Mouse (Mus musculus): ENCODE data around the gene Grem1. TPM values are rescaled to one million over a fixed set of nuclear protein-coding genes. Genes with fewer than 3 reads are reported as not detected.

Grem1 gene
- polyA plus RNA-seq, 1 experiment from 2014 or later: 1.8 TPM

GRCm38 (mm10) chr2:113781521-113781920 lies 23.1 kb upstream of the Grem1 start:
- Histone ChIP-seq H3K27ac (no peak overlapping the region), H3K4me1 (replicated peaks) (no peaks in the 10 kb centered on the region), H3K27me3 (no peaks in the 10 kb centered on the region), H3K9ac (no peak overlapping the region), H3K4me2 (no peak overlapping the region), H3K36me3 (peaks cover 29% of the 10 kb centered on the region), H3K4me3 (no peak overlapping the region), H3K9me3 (no peaks in the 10 kb centered on the region)
- no peak for ATAC-seq (ENCODE audit: low FRiP score)
- 88% methylated on average over 4 of the region's 4 CpGs for WGBS

- Histone ChIP-seq H3K4me3 (no peak overlapping the region), H3K36me3 (peaks cover 33% of the 10 kb centered on the region), H3K4me1 (replicated peaks) (no peaks in the 10 kb centered on the region), H3K9ac (no peak overlapping the region), H3K4me2 (no peak overlapping the region), H3K27me3 (no peaks in the 10 kb centered on the region), H3K9me3 (no peaks in the 10 kb centered on the region), H3K27ac (no peak overlapping the region)
- ATAC-seq (ENCODE audit: low FRiP score): no peak
- WGBS: 96% methylated on average over 5 of the region's 5 CpGs
Observed at GRCm38 (mm10) chr2:113781107-113781506, 22.7 kb upstream of the Grem1 start.

GRCm38 (mm10) chr2:113779336-113779735 lies 20.9 kb upstream of the Grem1 start:
- Histone ChIP-seq H3K27me3 (no peaks in the 10 kb centered on the region), H3K4me1 (replicated peaks) (no peaks in the 10 kb centered on the region), H3K36me3 (peaks cover 34% of the 10 kb centered on the region), H3K27ac (no peak overlapping the region), H3K4me2 (no peak overlapping the region), H3K4me3 (no peak overlapping the region), H3K9me3 (no peaks in the 10 kb centered on the region), H3K9ac (no peak overlapping the region)
- WGBS: 88% methylated on average over 3 of the region's 3 CpGs
- ATAC-seq (ENCODE audit: low FRiP score): no peak

DNA sequence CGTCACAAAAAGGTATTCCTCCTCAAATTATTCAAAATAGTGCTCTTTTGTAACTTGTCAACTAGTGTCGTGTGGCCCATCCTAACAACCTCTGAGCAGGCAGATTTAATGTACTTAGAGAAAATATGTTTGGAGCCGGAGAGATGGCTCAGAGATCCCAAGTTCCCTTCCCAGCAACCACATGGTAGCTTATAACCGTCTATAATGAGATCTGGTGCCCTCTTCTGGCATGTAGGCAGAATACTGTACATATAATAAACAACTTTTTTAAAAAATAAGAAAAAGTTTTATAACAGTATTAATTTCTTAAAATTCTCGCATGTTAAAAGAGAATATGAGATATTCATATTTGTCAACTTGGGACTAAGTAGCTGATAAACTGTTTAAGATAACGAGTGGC lies 19.6 kb upstream of the Grem1 start:
- Histone ChIP-seq H3K36me3 (peaks cover 35% of the 10 kb centered on the region), H3K4me2 (no peak overlapping the region), H3K4me1 (replicated peaks) (no peaks in the 10 kb centered on the region), H3K9me3 (no peaks in the 10 kb centered on the region), H3K4me3 (no peak overlapping the region), H3K27me3 (no peaks in the 10 kb centered on the region), H3K9ac (no peak overlapping the region), H3K27ac (no peak overlapping the region)
- no peak for ATAC-seq (ENCODE audit: low FRiP score)
- 78% methylated on average over 6 of the region's 6 CpGs for WGBS

- no peak for ATAC-seq (ENCODE audit: low FRiP score)
- Histone ChIP-seq H3K27me3 (no peaks in the 10 kb centered on the region), H3K4me2 (no peak overlapping the region), H3K9me3 (no peaks in the 10 kb centered on the region), H3K36me3 (peaks cover 36% of the 10 kb centered on the region), H3K4me1 (replicated peaks) (no peaks in the 10 kb centered on the region), H3K27ac (no peak overlapping the region), H3K4me3 (no peak overlapping the region), H3K9ac (no peak overlapping the region)
- WGBS: 89% methylated on average over 3 of the region's 3 CpGs
Observed at GRCm38 (mm10) chr2:113776297-113776696, 17.9 kb upstream of the Grem1 start.

DNA sequence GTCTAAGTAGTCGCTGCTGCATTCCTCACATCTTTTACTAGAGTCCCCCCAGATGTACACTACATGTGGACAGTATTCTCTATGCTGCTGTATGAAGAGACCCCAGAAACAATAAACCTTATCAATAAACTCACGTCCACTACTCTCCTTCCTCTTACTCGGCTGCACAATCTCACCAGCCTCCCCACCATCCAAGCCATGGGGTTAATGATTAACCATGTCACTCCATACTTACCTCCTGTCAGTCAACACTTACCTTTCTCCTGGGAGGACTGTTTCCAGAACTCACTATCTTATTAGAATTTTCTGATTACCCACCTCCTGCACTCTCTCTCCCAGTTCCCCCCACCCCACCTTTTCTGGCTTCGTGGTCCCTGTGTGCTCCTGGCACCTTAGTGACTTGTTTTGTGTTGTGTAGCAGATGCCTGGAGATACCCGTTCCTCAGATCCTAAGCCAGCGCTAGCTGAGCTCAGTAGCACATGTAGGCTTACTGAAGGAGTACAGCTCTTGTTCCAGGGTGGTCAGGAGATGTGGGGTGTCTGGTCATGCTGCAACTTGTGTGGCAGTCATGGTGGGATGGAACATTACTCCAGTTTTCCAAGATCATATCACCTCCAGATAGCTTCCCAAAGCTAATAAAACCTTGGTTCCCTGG lies 15.8 kb upstream of the Grem1 start:
- H3K9me3 ChIP-seq: no peaks in the 10 kb centered on the region
- H3K4me3 ChIP-seq: no peak overlapping the region
- H3K36me3 ChIP-seq: peaks cover 32% of the 10 kb centered on the region
- no peak overlapping the region for H3K27ac ChIP-seq
- H3K4me1 ChIP-seq (replicated peaks): no peaks in the 10 kb centered on the region
- H3K4me2 ChIP-seq: no peak overlapping the region
- WGBS: 81% methylated on average over 6 of the region's 6 CpGs
- ATAC-seq (ENCODE audit: low FRiP score): no peak
- no peak overlapping the region for H3K9ac ChIP-seq
- no peaks in the 10 kb centered on the region for H3K27me3 ChIP-seq

DNA sequence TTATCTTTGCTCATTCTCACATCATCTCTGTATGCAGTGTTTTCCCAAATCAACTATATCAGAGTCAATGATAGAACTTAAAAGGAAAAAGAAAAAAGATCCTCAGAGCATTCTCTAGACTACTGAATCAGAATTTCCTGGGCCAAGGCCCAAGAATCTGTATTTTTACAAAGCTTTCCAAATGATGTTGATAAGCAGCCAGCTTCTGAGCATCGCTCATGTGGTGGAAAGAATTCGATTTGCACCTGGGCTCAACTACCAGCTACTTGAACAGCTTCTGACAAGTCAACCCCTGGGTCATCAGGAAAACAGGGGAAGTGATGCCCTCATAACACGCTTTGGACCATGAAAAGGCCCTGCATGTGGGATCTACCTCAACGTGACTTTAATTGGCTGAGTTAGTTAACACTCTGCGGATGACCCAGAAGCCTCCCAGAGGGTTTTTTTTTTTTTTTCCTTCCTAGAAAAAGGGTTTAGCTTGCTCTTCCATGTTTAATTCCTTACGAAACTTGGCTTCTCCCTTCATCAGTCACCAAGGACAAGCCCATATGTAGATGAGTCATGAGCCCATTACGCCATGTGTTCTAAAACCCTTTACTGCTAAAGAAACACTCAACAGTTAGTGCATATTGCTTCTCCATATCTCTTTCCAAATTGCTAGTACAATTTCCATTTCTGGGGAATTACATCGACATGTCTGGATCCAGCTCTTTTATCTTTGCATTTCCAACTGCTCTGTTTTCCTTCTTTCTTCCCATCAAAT lies 10.3 kb upstream of the Grem1 start:
- WGBS: 93% methylated on average over 8 of the region's 8 CpGs
- H3K4me3 ChIP-seq: no peak overlapping the region

DNA sequence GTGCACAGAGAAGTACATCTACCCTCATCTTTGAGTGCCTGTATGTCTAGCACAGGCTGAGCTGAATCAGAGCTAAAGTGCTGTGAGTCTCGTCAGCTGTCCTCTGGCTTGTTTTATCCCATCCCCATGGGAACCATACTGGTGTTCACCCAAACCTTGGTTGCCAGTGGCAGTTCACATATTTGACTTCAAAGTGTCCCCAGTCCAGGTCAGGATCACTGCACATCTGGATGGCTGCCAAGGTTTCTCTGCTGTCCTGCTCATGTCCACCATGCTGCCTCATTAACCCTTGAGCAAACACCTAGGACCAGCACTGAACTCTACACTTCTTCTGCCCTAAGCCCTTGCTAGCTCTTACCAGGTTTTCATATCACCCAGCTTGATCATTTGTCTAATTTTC lies 7.4 kb upstream of the Grem1 start:
- no peaks in the 10 kb centered on the region for H3K4me1 ChIP-seq (replicated peaks)
- H3K9ac ChIP-seq: no peak overlapping the region
- no peak for ATAC-seq (ENCODE audit: low FRiP score)
- no peak overlapping the region for H3K4me3 ChIP-seq
- H3K27me3 ChIP-seq: 0 out of 2 replicates have a peak, but pooled peaks cover 3% of the 10 kb centered on the region
- H3K4me2 ChIP-seq: no peak overlapping the region
- peaks cover 3% of the 10 kb centered on the region; the same call in 1 of the 2 replicates for H3K36me3 ChIP-seq
- no peak overlapping the region for H3K27ac ChIP-seq
- 65% methylated on average over 1 of the region's 1 CpGs for WGBS
- H3K9me3 ChIP-seq: no peaks in the 10 kb centered on the region

More for the DNA sequence above, 10.3 kb upstream of the Grem1 start:
- peaks cover 8% of the 10 kb centered on the region for H3K36me3 ChIP-seq
- H3K9me3 ChIP-seq: no peaks in the 10 kb centered on the region
- no peak overlapping the region for H3K27ac ChIP-seq
- H3K27me3 ChIP-seq: no peaks in the 10 kb centered on the region
- no peaks in the 10 kb centered on the region for H3K4me1 ChIP-seq (replicated peaks)
- H3K9ac ChIP-seq: no peak overlapping the region
- ATAC-seq (ENCODE audit: low FRiP score): no peak
- H3K4me2 ChIP-seq: no peak overlapping the region

DNA sequence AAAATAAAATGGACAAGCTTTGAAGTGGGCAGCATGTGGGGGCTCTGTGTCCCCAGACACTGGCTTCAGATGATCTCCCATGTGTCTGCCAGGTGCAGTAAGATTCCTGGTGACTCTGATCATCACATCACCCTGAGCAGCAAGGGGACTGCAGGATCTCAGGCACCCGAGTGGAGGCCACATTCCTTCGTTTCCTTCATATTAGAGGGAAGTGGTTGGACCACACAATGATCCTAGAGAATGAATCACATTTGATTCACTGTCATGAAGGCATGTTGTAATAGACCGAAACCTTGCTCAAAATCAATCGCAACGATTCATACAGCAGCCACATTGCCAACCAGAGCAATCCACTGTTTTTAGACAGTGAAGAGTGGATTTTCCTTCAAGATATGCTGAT lies 6.5 kb upstream of the Grem1 start:
- ATAC-seq (ENCODE audit: low FRiP score): no peak
- 0 out of 2 replicates have a peak, but pooled peaks cover 7% of the 10 kb centered on the region for H3K27me3 ChIP-seq
- WGBS: 76% methylated on average over 5 of the region's 5 CpGs
- H3K4me1 ChIP-seq (replicated peaks): no peaks in the 10 kb centered on the region
- peaks cover 3% of the 10 kb centered on the region; the same call in 1 of the 2 replicates for H3K36me3 ChIP-seq
- no peaks in the 10 kb centered on the region for H3K9me3 ChIP-seq
- no peak overlapping the region for H3K27ac ChIP-seq
- H3K9ac ChIP-seq: no peak overlapping the region
- H3K4me2 ChIP-seq: no peak overlapping the region
- no peak overlapping the region for H3K4me3 ChIP-seq

- peaks cover 24% of the 10 kb centered on the region for H3K4me1 ChIP-seq (replicated peaks)
- H3K9ac ChIP-seq: peak overlapping the region; percentile 79
- H3K36me3 ChIP-seq: no peaks in the 10 kb centered on the region
- peak overlapping the region; percentile 62 for H3K4me3 ChIP-seq
- ATAC-seq (ENCODE audit: low FRiP score): peak; percentile 59
- no peaks in the 10 kb centered on the region for H3K9me3 ChIP-seq
- H3K4me2 ChIP-seq: peak overlapping the region; percentile 82
- WGBS: under 1% methylated on average over 47 of the region's 47 CpGs
- peaks cover 61% of the 10 kb centered on the region for H3K27me3 ChIP-seq
- no peak overlapping the region for H3K27ac ChIP-seq
Observed at GRCm38 (mm10) chr2:113757525-113758310, 728 bp downstream of the Grem1 start.

DNA sequence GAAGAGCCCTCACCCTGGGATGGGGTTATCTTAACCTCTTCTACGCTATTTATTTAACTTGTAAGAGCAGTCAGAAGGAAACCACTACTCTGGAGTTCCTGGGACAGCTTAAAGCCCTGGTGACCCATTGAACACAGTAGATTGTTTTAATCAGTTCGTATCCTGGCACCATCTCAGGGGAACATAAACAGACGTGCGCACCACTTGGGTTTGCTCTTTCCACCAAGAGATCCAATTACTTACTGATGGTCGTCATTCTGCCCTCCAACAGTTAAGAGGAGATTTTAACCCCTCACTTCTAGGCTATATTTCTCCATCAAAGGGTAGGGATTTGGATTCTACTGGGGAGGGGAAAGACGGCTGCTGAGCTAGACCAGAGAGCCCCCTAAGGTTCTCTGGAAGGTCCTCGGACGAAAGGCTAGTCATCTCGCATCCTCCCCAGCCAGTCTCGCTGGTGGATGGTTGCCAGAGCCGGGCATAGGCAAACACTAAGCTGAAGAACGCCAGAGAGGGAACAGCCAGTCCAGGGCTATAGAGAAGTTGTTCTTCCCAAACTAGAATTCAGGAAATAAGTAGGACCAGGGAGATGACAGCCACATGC lies 1.4 kb downstream of the Grem1 start:
- Histone ChIP-seq H3K4me1 (replicated peaks) (peaks cover 24% of the 10 kb centered on the region), H3K9me3 (no peaks in the 10 kb centered on the region), H3K4me3 (peak overlapping the region; percentile 62), H3K36me3 (no peaks in the 10 kb centered on the region), H3K27ac (no peak overlapping the region), H3K4me2 (peak overlapping the region; percentile 82), H3K9ac (peak overlapping the region; percentile 79), H3K27me3 (peaks cover 61% of the 10 kb centered on the region)
- WGBS: 2% methylated on average over 12 of the region's 12 CpGs
- ATAC-seq (ENCODE audit: low FRiP score): peak; percentile 11; the same call in 1 of the 2 replicates

DNA sequence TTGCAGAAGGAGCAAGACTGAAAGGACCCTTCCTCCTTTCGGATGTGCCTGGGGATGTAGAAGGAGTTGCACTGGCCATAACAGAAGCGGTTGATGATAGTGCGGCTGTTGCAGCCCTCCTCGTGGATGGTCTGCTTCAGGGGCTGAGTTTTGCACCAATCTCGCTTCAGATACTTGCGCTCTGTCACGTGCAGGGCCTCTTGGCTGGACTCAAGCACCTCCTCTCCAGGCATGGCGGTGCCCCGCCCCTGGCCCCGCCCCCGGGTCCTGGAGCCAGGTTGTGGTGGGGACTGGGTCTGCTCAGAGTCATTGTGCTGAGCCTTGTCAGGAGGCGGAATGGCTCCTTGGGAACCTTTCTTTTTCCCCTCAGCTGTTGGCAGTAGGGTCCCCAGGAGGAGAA lies 8.7 kb downstream of the Grem1 start:
- Histone ChIP-seq H3K4me1 (replicated peaks) (no peaks in the 10 kb centered on the region), H3K4me2 (no peak overlapping the region), H3K36me3 (no peaks in the 10 kb centered on the region), H3K27ac (no peak overlapping the region), H3K4me3 (no peak overlapping the region), H3K27me3 (peaks cover 6% of the 10 kb centered on the region; the same call in 1 of the 2 replicates), H3K9ac (no peak overlapping the region), H3K9me3 (no peaks in the 10 kb centered on the region)
- WGBS: 77% methylated on average over 12 of the region's 12 CpGs
- ATAC-seq (ENCODE audit: low FRiP score): no peak
